Mouse (Mus musculus): ENCODE data around the gene Gsx2. TPM values are rescaled to one million over a fixed set of nuclear protein-coding genes. Genes with fewer than 3 reads are reported as not detected.

Gene Gsx2
- not detected for polyA plus RNA-seq (2014; fragmentation: Illumina TruSeq; extraction: RNeasy Lipid Tissue Mini Kit (QIAGEN cat#74804); ENCODE audit: low read depth, low replicate concordance)

DNA sequence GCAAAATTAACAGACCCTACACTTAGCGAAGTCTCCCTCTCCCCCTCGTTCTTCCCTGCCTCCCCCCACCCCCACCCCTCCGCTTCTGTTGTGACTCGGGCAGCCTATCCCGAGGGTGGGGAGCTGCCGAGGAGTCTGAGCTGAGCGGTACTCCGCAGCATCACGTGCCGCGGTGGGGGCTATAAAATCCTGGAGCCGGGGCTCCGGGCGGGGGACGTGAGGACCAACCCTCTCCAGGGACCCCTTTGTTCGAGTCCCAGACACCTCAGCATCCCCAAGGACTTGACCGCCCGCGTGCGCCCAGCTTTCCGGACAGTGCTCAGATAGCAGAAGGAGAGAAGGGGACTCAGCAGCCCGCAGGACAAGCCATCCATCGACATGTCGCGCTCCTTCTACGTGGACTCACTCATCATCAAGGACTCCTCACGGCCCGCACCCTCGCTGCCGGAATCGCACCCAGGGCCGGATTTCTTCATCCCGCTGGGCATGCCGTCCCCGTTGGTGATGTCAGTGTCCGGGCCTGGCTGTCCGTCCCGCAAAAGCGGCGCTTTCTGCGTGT, at the start of gene Gsx2:
Gene Gsx2, plus strand, starts transcription at position 219 of the 559 bp plus-strand sequence.

DNA sequence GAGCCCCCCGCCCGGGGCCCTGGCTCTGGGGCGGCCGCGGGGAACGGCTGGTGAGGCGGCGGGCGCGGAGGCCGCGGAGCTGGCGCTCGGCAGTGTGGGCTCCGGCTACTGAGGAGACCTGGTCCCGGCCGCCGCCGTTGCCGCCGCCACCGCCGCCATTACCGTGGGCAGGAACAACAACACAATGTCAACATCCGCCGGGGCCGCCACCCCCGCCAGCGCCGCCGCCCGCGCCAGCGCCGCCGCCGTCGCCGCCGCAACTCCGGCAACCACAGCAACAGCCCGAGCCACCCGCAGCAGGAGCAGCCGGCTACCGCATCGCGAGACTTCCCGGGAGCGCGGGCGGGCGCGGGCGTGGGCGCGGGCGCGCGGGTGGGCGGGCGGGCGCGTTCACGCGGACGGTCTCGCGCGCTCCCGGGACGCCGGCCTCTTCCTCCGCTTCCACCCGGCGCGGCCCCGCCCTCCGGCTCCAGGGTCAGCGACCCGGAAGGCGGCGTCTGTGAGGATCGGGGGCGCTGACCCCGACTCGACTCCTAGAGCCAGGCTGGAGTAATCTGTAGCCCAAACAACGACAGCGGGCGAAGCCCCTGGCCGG, 31.0 kb upstream of the Gsx2 start, which contains the start of gene Chic2:
Gene Chic2, minus strand, starts transcription at position 465 of the 595 bp plus-strand sequence.

Other genes starting within 250 kb of the Gsx2 start
- gene Chic2, start 30.8 kb upstream of the Gsx2 start, polyA plus RNA-seq (2014; fragmentation: Illumina TruSeq; extraction: RNeasy Lipid Tissue Mini Kit (QIAGEN cat#74804); ENCODE audit: low read depth, low replicate concordance) = 118 TPM
- 9.3 TPM for gene Pdgfra, start 76.7 kb downstream of the Gsx2 start, polyA plus RNA-seq (2014; fragmentation: Illumina TruSeq; extraction: RNeasy Lipid Tissue Mini Kit (QIAGEN cat#74804); ENCODE audit: low read depth, low replicate concordance)